Mouse (Mus musculus) heart, postnatal 14 days (tissue): ENCODE data around the gene Nck2. TPM values are rescaled to one million over a fixed set of nuclear protein-coding genes. Genes with fewer than 3 reads are reported as not detected.

Source experiments
- DNase-seq, 2 experiments: peaks; one replicate each; pipeline ENCODE4 v3.0.0; 2021 to 2022
- intact Hi-C: fragments of 180-260 bp; cut with DNase I; formaldehyde crosslinking; loops from one replicate; pipeline ENCODE4 v1.15.1; 2025
- total RNA-seq, 2 experiments: library from RNA; stranded (reverse); gene quantifications; 2 replicates each; pipeline ENCODE4 v1.2.3; 2021

The Nck2 gene
- total RNA-seq, 2 experiments from 2014 or later: 21.0 to 22.4 TPM

DNA sequence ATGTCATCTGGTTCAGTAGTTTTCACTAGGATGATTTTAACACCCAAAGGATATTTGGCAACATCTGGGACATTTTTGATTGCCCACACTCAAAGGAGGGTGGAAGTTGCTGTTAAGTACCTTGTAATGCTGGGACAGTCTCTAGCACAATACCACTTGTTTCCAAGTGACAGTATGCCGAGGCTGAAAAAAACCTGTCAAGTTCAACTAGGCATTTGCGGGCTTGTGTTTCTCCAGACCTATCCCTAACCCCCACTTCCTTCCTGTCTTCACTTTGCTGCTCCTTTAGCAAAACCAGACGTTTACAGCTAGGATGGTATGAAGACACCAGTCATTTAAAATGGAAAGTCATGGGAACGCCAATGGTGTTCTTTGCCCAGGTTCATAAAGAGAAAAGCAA is 51.7 kb downstream of the Nck2 start:
- DNase-seq: no peak
- intact Hi-C loops: no loop called here

DNA sequence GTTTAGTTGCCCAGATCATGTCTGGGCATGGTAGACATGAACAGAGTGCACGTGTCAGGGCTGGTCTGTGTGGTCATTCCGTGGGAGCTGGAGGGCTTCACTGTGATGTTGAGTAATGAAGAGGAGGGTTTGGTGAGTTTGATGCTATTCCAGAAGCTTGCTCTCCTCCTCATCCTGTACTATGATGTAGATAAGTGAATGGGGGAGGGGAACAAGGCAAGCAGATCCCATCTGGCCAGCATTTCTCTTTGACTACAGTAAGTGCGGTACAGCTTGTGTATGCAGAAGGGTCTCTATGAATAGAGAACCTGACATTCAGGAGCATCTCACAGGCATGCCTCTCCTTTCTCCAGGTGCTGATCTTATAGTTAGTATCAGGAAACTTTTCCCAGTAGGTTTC is 52.6 kb downstream of the Nck2 start:
- no peak for DNase-seq
- intact Hi-C loops: no loop called here

DNA sequence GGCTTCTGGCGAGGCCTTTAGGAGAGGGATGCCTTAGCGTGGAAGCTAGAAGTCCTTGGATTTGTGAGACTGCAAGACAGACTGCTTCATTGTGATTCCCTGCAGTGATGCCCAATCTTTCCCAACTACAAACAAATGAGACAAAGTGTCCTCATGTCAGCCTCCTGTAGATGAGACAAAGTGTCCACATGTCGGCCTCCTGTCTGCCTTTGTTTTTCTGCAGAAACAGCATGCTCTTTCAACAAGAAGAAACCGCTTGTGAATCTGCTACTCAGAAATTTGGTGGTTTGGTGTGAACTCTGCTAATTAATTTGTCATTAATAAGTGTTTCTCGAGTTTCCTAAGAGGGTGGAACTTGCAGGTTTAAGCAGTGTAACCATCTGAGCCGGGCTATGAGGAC is 53.6 kb downstream of the Nck2 start:
- no peak for DNase-seq
- intact Hi-C loops: no loop called here

DNA sequence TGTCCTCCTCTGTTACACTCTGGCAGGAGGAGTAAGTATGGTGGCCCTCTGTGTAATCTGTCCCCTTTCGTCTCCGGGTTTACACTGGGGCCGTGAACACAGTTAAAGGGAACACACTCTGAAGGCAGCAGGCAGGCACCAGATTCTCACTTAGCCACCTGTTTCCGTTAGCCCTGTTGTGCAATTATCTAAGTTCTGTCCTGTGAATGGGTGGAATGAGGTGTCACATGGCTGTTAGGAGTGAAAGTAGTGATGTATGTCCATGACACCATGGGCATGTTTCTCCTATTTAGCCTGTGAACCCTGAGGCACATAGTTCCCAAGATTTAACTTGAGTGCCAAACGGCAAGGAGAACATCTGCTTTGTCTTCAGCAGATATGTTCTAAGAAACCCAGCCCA is 55.7 kb downstream of the Nck2 start:
- no peak for DNase-seq
- intact Hi-C loops: no loop called here

DNA sequence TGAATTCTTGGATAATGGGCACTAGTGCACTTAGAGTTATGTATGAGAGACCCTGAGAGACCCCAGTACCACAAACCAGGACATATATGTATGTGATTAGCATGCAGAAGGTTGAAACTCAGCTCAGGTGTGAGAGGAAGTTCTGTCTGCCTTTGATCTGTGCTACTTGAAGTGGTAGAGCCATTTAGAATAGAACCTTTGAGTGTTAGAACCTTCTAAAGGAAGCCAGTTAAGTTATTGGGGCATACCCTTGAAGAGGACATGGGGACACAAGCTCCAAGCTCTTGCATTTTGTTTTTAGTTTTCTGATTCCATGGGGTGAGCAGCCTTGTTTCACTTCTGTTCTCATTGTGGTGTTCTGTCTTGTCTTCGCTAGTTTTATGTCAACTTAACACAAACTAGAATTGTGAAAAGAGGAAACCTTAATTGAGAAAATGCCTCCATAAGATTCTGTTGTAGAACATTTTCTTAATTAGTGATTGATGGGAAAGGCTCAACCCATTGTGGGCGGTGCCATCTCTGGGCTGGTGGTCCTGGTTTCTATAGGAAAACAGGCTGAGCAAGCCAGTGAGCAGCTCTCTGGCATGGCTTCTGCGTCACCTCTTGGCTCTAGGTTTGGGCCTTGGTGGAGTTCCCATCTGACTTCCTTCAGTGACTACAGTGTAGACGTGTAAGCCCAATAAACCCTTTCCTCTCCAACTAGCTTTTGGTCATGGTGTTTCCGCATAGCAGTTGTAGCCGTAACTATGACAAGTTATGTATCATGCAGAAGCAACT is 57.0 kb downstream of the Nck2 start:
- peak in 1 of 2 experiments; percentile 27 for DNase-seq
- intact Hi-C loops: no loop called here

DNA sequence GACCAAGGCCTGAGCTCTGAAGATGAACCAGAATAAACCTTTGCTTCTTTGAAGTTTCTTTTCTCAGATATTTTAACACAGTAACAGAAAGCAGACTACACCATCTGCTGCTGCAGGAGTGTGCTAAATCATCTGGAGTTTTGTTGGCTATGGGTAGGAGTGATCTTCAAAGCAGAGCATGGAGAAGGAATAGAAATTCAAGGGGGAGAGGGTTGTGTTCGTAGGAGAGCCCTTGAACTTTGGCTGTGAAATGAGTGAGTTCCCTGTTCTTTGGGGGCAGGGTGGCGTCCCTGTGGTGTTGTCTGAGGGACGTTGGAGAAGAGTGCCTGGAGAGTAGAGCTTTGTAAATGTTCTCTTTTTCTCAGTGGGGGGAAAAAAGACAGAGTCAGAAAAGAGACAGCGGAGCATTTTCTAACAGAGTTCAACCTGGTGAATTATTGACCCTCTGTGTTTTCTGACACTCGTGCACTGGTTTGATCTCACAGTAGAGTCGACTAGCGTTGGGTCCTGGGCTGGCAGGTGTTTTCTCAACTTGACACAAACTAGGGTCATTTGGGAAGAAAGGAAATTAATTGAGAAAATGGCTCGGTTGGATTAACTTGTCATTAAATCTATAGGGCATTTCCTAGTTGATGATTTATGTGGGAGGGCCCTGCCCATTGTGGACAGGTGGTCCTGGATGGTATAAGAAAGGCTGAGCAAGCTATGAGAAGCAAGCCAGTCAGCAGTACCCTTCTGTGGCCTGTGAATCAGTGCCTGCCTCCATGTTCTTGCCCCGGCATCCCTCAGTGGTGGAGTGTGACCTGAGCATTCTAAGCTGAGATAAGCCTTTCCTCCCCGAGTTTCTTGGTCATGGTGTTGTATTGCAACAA is 57.8 kb downstream of the Nck2 start:
- intact Hi-C loops: no loop called here
- DNase-seq: no peak

DNA sequence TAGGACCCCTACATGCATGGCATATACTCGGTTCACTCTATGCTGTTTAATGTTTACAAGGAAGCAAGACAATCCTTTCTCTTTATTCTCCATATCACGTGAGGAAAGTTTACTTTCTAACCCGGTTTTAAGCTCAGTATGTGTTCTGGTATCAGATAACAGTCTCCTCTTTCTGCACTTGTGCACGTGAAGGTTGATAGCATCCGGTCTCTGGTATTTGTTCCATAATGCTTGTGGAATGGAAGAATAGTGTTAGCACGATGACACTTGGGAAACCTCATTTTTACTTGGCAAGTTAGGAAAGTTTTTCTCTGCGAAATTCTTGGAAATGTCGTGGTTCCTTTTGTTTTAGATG is 58.4 kb downstream of the Nck2 start:
- no peak for DNase-seq
- intact Hi-C loops: no loop called here

DNA sequence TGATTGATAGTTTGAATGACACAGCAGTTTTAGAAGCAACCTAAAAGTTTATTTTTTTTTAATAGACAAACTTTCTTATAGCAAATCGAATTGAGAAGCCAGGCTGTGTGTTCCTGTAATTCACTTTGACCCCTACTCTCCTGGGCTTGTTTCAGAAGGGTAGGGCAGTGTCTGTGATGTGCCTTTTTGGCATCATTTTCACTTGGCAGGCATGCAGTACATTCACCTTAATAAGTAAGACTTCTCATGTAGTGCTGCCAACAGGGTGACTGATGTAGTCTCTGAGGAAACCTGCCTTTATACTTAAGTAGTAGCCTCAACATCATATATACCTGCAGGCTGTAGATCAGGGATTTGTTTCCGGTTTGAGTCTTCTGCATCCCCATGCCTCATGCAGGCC is 58.9 kb downstream of the Nck2 start:
- DNase-seq: no peak
- intact Hi-C loops: no loop called here

DNA sequence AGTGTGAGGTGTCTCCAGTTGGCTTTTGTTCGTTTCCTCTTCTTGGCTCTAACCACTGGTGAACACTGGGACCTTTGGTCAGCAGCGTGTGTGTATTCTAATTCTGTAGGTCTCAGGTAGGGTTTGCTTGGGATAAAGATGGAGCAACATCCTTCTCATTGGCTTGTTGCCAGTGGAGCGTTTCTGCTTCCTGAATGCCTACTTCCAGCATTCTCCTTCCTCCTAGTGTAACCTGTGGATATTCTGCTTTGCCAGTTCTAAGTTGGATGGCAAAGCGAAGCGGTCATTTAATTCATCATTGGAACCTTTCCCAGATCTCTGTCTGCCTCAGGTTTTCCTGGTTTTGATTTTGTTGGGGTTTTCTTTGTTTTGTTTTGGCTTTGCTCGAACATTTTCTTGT is 59.3 kb downstream of the Nck2 start:
- DNase-seq: no peak
- intact Hi-C loops: no loop called here

DNA sequence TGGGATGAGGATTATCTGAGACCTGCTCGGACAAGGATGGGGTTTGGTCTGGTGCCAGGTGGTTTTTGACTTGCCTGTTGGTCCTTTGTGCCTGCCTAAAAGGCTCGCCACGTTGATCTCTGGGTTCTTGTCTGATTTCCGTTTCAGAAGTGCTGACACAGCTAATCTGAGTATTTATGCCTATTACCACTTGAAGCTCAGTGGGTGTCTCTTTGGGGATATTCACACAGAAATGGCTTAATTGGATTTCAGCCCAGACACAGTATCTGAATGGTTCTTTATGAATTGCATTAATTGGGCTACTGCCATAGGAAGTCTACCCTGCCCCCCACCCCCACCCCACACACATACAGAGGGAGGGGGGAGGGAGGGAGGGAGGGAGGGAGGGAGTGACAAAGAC is 59.9 kb downstream of the Nck2 start:
- DNase-seq: peak in 1 of 2 experiments; percentile 8
- intact Hi-C loops: no loop called here

DNA sequence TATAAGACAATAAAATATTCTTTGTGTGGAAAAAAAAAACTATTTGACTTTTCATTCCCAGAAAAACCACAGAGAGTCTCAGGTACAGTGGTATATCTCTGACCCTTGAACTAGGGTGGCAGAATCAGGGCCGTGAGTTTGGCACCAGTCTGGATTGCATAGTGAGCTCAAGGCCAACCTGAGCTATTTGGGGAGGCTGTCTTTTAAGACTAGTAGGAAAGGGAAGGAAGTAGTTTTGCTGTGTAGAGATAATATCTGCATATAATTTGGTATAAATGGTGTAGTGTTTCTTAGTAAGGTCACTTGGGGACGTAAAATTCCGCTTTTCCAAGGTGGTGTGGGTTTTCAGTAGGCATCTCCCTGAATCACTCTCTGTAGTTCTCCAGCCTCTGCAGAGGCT is 62.3 kb downstream of the Nck2 start:
- no peak for DNase-seq
- intact Hi-C loops: no loop called here

DNA sequence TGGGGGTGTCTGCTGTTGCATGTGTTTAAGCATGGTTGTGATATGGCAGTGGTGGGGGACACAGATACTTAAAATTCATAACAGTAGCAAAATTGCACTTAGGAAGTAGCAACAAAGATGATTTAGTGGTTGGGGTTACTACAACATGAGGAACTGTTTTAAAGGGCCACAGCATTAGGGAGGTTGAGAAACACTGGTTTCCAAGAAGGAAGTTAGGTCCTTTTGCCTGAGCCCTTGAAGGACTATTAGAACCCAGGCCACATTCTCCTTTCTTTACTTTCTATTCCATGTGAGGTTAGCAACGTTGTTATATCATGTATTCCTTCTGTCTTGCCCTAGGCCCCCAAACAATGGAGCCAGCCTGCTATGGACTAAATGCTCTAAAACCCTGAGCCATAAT is 63.4 kb downstream of the Nck2 start:
- DNase-seq: no peak
- intact Hi-C loops: no loop called here

DNA sequence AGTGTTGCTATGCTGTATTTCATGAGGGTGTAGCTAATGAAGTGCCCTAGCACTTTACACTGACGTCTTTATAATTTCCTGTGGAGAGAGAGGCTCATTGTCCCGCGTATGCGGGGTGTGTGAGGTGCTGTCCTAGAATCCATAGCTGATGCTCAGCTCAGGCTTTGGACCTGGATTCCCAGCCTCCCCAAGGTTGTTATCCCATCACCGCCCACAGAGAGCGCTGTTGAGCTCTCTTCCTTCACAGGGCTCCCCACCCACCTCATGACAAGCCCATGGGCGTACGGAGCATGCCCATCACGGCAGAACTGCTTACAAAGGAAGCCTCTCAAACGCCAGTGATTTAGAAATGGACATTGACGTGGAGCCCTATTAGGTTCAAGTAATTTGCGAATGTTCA is 66.9 kb downstream of the Nck2 start:
- DNase-seq: no peak
- intact Hi-C loops: no loop called here

DNA sequence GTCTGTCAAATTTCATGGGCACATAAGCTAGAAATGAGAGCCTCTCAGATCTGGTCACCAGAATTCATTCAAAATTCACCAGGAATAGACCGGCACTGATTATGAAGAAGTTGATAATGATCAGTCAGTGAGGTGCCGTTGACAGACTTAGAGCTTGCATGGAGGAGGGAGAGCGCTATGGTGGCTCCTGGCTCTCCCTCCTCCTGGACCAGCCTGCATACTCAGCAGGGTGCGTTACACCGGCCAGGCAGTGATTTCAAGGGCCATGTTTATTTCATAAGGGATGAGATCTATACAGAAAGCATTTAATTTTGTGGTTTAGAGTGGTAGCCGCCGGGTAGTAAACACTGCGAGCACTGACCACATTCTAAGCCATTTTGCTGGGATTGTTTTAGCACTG is 67.3 kb downstream of the Nck2 start:
- intact Hi-C loops: no loop called here
- no peak for DNase-seq

DNA sequence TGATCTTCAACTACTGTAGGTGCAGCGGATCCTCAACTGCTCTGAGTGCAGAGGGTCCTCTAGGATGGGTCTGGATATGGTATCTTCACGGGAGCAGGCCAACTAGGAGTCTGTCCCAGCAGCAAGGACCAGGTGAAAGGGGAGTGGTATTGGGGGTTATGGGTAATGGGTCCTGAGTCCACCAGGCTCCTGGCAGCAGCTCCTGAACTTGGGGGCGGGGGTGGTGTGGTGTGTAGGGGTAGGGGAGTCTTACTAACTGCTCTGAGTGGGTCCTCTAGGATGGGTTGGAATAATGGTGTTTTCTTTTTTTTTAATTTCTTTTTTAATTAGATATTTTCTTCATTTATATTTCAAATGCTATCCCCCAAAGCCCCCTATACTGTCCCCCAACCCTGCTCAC is 73.0 kb downstream of the Nck2 start:
- DNase-seq: no peak
- intact Hi-C loops: no loop called here

DNA sequence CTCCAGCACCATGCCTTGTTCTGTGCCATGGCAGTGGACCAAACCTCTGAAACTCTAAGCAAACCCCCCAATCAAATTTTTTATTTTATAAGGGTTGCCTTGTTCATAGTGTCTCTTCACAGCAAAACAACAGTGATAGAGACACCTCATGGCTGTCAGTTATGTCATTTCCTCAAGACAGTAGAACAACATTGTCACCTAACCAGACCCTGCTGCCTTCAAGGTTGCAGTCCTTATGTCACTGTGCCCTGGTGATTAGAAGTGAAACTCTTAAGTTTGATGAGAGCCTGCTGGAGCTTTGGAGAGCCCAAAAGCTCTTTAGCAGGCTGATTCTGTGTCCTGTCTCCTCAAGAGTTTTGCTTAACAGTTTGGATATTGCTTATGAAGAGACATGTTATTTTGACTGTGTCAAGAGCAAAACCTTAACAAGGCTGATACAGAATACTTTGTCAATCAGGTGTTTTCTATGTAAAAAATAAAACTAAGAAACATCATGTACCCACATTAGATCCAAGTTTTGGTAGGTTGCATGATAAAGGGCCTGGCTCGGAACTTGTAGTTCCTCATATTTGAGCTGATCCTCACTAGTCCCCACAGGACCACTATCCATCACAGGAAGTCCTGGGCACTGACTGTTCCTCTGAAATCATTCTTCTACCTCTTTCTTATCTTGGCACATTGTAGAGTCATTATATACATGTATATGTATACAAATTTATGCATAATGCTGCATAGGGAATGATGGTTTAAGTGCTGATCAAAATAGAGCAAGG is 76.0 kb downstream of the Nck2 start:
- intact Hi-C loops: no loop called here
- no peak for DNase-seq

DNA sequence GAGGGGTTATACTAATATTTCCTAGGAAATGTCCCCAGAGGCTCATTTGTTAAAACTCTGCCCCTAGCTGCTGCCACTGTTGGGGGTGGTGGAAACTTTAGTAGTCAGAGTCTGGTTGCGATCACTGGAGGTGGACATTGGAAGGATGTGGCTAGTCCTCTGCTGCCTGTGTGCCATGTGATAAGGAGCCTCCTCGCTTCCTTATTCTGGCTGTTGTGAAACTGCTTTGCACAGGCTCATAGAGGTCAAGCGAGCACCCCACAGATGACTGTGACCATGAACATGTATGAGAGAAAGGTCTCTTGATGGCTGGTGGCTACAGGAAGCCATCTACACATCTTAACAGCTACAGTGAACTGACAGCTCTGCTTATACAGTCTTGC is 76.6 kb downstream of the Nck2 start:
- intact Hi-C loops: no loop called here
- DNase-seq: no peak

DNA sequence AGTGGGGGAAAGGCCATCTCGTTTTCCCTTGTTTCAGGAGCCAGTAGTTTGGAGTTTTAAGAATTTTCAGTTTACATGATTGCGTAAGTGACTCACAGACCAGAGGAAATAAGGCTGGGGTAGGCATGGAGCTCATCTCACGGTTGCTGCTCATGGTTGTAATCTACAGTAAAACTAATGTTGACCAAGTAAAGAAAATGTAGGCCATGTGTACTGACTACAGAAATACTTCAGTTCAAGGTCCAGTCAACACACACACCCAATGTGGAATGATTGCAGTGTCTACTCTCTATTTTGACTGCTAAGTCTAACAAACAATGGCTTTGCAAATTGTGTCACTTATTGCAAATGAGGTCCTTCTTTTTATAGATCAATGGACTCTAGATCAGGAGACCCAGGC is 77.1 kb downstream of the Nck2 start:
- intact Hi-C loops: no loop called here
- DNase-seq: no peak

DNA sequence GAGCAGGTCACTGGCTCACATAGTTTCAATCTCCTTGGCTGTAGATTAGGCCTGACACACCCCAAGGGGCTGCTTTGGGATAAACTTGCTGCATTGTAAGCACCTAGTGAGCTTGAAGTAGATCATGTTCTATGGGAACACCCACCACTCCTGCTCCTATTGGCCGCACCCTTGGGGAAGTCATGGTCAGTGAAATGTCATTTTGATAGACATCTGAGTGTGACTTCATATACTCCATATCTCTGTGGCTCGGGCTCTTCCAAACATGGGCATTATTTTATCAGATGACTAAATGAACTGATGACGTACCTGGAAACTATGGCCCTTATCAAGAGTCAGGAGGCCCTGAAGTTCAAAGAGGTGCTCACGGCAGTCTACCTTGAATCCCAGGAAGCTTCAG is 77.6 kb downstream of the Nck2 start:
- no peak for DNase-seq
- intact Hi-C loops: no loop called here

DNA sequence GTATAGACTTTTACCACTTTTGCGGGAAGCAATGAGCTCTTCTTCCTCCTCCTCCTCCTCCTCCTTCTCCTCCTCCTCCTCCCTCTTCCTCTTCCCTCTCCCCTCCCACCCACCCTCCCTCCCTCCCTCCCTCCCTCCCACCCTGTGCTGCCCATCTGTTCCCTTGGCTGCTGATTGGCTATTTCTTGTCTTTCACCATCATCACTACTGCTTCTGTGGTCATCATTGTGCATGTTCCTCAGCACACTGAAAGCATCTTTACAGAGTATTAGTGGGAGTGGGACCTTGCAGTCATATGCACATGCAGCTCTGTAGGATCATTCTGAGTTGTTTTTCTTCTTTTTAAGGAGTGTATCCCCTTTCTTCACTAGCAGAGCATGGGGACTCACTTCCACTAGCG is 78.6 kb downstream of the Nck2 start:
- intact Hi-C loops: no loop called here
- DNase-seq: no peak

DNA sequence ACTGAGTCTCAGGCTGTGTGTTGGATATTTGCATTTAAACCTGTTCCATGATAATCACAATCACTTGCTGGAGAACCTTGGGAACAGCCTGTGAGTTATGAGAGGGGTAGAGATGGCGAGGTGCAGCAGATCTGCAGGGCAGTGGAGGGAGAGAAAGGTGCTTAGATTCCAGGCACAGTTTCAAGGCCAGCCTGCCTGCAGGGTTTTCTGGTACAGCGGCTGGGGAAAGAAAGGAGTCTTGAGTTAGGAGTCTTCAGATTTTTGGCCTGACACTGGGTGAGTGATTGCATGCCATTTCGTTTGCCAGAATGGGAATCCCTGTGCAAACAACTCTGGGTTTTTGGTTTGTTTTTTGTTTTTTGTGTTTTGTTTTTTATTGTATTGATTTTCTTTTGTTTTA is 80.0 kb downstream of the Nck2 start:
- intact Hi-C loops: no loop called here
- no peak for DNase-seq

DNA sequence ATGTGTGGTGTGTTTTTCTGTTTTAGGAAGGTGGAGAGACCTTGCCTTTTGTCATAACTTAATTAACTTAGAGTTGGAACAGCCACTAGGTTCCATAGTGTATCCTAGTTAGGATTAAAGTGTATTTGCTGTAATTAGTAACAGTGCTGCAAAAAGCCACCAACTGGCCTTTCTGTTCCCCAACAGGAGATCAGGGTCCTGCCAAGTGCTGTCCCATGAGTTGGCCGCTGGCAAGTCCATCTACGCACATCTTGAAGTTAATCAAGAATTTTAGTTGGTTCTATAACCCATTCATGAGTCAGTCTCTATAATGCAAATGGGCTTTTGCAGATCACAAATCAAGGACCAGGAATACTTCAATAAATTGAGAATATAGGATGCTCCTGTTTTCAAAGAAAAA is 83.9 kb downstream of the Nck2 start:
- no peak for DNase-seq
- intact Hi-C loops: no loop called here
